Mouse (Mus musculus) heart, embryonic 10.5 days (tissue): ENCODE results near the gene Rpl7l1. TPM values are rescaled to one million over a fixed set of nuclear protein-coding genes. Genes with fewer than 3 reads are reported as not detected.

Source experiments
- DNase-seq: peaks from one replicate; pipeline ENCODE4 v3.0.0-alpha.2; 2017; ENCODE audit warnings: low spot score
- H3K27ac ChIP-seq: fragments of 300-500 bp; sonication (generic); 2 replicates; pipeline ENCODE4 v1.5.1; 2016; ENCODE audit warnings: mild to moderate bottlenecking
- H3K27me3 ChIP-seq: fragments of 300-500 bp; sonication (generic); 2 replicates; pipeline ENCODE4 v1.6.1; 2016; ENCODE audit warnings: mild to moderate bottlenecking; ENCODE audit not compliant: poor library complexity, insufficient read depth, severe bottlenecking
- H3K36me3 ChIP-seq: fragments of 300-500 bp; sonication (generic); 2 replicates; pipeline ENCODE4 v1.6.1; 2016; ENCODE audit warnings: mild to moderate bottlenecking, moderate library complexity
- H3K4me1 ChIP-seq: fragments of 300-500 bp; sonication (generic); 2 replicates; pipeline ENCODE4 v1.6.1; 2016; ENCODE audit warnings: mild to moderate bottlenecking
- H3K4me3 ChIP-seq: fragments of 300-500 bp; sonication (generic); 2 replicates; pipeline ENCODE4 v1.5.1; 2016; ENCODE audit warnings: mild to moderate bottlenecking, moderate library complexity
- H3K9me3 ChIP-seq: fragments of 300-500 bp; sonication (generic); 2 replicates; pipeline ENCODE4 v1.6.1; 2016; ENCODE audit warnings: mild to moderate bottlenecking, moderate library complexity
- WGBS: fragments of 180-500 bp; shearing (Covaris S2); methylation state at CpG from one replicate; pipeline ENCODE4 v1.1.7; 2016; 5-methylcytosine and 5-hydroxymethylcytosine counted together
- polyA plus RNA-seq: library from polyadenylated mRNA; unstranded; fragments of >200 nt; fragmentation: Nextera tagmentation; extraction: Ambion mirVana; gene quantifications from 2 replicates; pipeline ENCODE4 v1.2.1, GENCODE M21; 2016

The Rpl7l1 gene
- polyA plus RNA-seq: 130 and 184 TPM in 2 replicates

GRCm38 (mm10) chr17:46782341-46783221, at the start of gene Rpl7l1:
Gene Rpl7l1 (minus strand): TSS chr17:46782672.
- Histone ChIP-seq H3K4me3 (peak within 1 kb of the TSS; percentile 73), H3K36me3 (peaks cover 34% of the 10 kb centered on the region), H3K27me3 (no peaks in the 10 kb centered on the region), H3K9me3 (no peaks in the 10 kb centered on the region), H3K4me1 (no peaks in the 10 kb centered on the region), H3K27ac (peak within 1 kb of the TSS; percentile 89)
- peak; percentile 97 for DNase-seq
- under 1% methylated on average over 44 of the region's 44 CpGs for WGBS

DNA sequence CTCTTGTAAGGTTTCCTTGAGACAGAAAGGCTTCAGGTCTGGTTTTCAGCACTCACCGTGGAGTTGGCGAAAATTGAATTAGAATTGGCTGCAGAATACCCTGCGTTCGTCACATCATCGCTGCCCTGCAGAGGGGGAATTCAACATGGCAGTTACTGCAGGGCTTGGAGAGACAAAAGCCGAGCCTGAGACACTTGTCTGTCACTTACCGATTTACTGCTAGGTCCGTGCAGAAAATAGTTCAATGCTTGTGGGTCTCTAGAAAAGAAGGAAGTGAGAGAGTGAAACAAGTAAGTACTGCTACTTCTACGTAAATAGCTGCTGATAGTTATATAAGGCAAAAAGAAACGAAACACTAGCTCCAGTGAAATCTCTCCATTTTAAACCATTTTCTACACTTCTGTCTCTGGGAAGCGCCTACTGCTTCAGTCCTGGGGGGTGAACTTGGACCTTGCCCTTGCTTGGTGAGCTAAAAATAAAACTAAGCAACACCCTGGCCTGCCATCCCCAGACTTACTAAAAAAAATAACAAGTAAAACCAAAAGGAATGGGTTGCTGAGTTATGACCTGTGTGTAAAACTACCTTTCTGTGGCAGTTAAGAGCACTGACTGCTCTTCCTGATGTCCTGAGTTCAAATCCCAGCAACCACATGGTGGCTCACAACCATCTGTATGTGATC, 47.5 kb upstream of the Rpl7l1 start:
- Histone ChIP-seq H3K4me1 (peaks cover 4% of the 10 kb centered on the region; the same call in 1 of the 2 replicates), H3K27ac (no peak overlapping the region), H3K4me3 (no peak overlapping the region), H3K36me3 (peaks cover 38% of the 10 kb centered on the region), H3K27me3 (no peaks in the 10 kb centered on the region), H3K9me3 (no peaks in the 10 kb centered on the region)
- WGBS: 79% methylated on average over 11 of the region's 11 CpGs
- no peak for DNase-seq

- no peak overlapping the region for H3K4me3 ChIP-seq
- H3K4me1 ChIP-seq: peaks cover 4% of the 10 kb centered on the region; the same call in 1 of the 2 replicates
- H3K27me3 ChIP-seq: no peaks in the 10 kb centered on the region
- WGBS: 85% methylated on average over 3 of the region's 3 CpGs
- no peaks in the 10 kb centered on the region for H3K9me3 ChIP-seq
- H3K27ac ChIP-seq: no peak overlapping the region
- no peak for DNase-seq
- H3K36me3 ChIP-seq: peaks cover 49% of the 10 kb centered on the region
Observed at GRCm38 (mm10) chr17:46828935-46829334, 46.5 kb upstream of the Rpl7l1 start.

GRCm38 (mm10) chr17:46823091-46823490, 40.6 kb upstream of the Rpl7l1 start:
- 0 out of 2 replicates have a peak, but pooled peaks cover 5% of the 10 kb centered on the region for H3K4me1 ChIP-seq
- no peak overlapping the region for H3K27ac ChIP-seq
- DNase-seq: no peak
- H3K4me3 ChIP-seq: no peak overlapping the region
- H3K36me3 ChIP-seq: peaks cover 77% of the 10 kb centered on the region
- 90% methylated on average over 8 of the region's 8 CpGs for WGBS
- no peaks in the 10 kb centered on the region for H3K27me3 ChIP-seq
- no peaks in the 10 kb centered on the region for H3K9me3 ChIP-seq

DNA sequence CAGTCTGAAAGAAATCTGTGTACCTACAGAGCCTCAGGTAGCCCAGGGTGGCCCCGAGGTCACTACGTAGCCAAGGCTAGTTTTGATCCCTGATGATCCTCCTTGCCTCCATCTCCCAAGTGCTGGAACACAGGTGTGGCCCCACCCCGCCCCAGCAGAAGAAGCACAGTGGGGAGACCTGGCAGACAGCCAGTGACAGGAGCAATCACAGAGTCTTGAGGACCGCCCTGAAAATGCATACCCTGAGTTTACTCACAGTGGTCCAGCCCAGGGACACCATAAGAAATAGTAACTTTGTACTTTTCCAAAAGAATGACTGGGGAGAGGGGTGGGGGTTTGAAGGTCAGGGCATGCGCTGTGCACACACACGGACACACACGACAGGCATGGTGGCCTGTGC, 38.2 kb upstream of the Rpl7l1 start:
- H3K27ac ChIP-seq: no peak overlapping the region
- no peak overlapping the region for H3K4me3 ChIP-seq
- no peaks in the 10 kb centered on the region for H3K9me3 ChIP-seq
- H3K4me1 ChIP-seq: 0 out of 2 replicates have a peak, but pooled peaks cover 5% of the 10 kb centered on the region
- no peak for DNase-seq
- peaks cover 65% of the 10 kb centered on the region for H3K36me3 ChIP-seq
- WGBS: 96% methylated on average over 7 of the region's 7 CpGs
- no peaks in the 10 kb centered on the region for H3K27me3 ChIP-seq

DNA sequence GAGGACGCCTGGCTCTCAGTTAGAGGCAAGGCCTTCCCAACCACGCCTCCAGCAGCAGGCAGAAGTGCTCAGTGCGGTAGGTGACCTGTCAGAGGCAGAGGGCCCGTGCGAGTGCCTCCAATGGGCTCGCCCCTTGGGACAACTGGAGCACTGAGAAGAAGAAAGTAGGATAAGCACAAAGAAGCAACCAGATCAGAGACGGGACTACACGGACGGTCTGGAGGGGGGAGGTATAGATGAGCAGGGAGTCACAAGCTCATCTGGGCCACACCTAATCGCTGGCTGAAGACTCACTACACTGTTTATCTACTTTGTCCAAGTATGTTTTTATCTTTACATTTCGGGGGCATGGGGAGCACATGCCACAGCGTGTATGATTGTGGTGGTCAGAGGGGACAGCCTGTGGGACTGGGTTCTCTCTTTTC, 35.3 kb upstream of the Rpl7l1 start:
- Histone ChIP-seq H3K9me3 (no peaks in the 10 kb centered on the region), H3K4me1 (0 out of 2 replicates have a peak, but pooled peaks cover 5% of the 10 kb centered on the region), H3K36me3 (peaks cover 52% of the 10 kb centered on the region), H3K4me3 (no peak overlapping the region), H3K27me3 (no peaks in the 10 kb centered on the region), H3K27ac (no peak overlapping the region)
- DNase-seq: no peak
- 78% methylated on average over 12 of the region's 12 CpGs for WGBS

GRCm38 (mm10) chr17:46816306-46816705, 33.8 kb upstream of the Rpl7l1 start:
- Histone ChIP-seq H3K27me3 (no peaks in the 10 kb centered on the region), H3K4me3 (no peak overlapping the region), H3K9me3 (no peaks in the 10 kb centered on the region), H3K27ac (no peak overlapping the region), H3K4me1 (0 out of 2 replicates have a peak, but pooled peaks cover 5% of the 10 kb centered on the region), H3K36me3 (peaks cover 56% of the 10 kb centered on the region)
- 79% methylated on average over 13 of the region's 13 CpGs for WGBS
- DNase-seq: no peak

DNA sequence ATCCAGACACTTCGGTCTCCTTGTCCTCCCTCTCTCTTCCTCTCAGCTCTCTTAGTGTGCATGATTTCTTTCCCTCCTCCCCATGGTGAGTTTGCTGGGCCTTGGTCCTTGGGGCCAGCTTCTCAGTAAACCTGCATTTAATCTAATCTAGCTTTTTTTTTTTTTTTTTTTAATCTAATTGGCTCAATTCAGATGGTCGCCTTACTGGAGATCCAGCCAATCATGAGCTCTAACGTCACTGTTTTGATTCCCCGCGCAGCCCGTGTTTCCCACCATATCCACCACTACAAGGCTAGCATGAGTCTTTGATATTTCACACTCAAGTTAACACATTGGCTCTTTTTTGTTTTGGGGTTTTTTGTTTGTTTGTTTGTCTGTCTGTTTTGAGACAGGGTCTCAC, 32.0 kb upstream of the Rpl7l1 start:
- H3K27ac ChIP-seq: no peak overlapping the region
- H3K4me3 ChIP-seq: no peak overlapping the region
- no peaks in the 10 kb centered on the region for H3K27me3 ChIP-seq
- H3K9me3 ChIP-seq: no peaks in the 10 kb centered on the region
- 91% methylated on average over 6 of the region's 6 CpGs for WGBS
- H3K36me3 ChIP-seq: peaks cover 47% of the 10 kb centered on the region
- H3K4me1 ChIP-seq: 0 out of 2 replicates have a peak, but pooled peaks cover 5% of the 10 kb centered on the region
- no peak for DNase-seq

GRCm38 (mm10) chr17:46813637-46814036, 31.2 kb upstream of the Rpl7l1 start:
- no peak for DNase-seq
- H3K4me3 ChIP-seq: no peak overlapping the region
- H3K27me3 ChIP-seq: no peaks in the 10 kb centered on the region
- H3K27ac ChIP-seq: no peak overlapping the region
- no peaks in the 10 kb centered on the region for H3K4me1 ChIP-seq
- 77% methylated on average over 8 of the region's 8 CpGs for WGBS
- H3K36me3 ChIP-seq: peaks cover 52% of the 10 kb centered on the region
- no peaks in the 10 kb centered on the region for H3K9me3 ChIP-seq

DNA sequence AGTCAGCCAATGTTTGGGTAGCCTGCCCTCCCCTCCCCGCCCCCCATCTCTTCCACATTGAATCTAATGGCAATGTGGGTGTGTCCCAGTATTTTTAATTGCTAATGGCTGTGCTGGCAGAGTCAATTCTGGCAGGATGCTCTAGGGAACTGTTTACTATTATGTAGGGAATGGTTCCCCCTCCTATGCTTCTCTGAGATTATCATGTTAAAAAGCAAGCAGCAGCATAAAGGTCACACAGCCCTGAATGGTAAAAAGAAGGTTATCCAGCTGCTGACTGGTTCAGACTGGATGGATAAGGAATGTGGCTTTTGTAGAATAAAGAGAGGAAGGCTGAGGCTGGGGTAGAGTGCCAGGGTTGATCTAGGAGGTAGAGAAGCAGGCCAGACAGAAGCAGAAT, 30.0 kb upstream of the Rpl7l1 start:
- Histone ChIP-seq H3K36me3 (peaks cover 53% of the 10 kb centered on the region), H3K27ac (no peak overlapping the region), H3K4me1 (no peaks in the 10 kb centered on the region), H3K9me3 (no peaks in the 10 kb centered on the region), H3K4me3 (no peak overlapping the region), H3K27me3 (no peaks in the 10 kb centered on the region)
- 70% methylated on average over 1 of the region's 1 CpGs for WGBS
- no peak for DNase-seq

DNA sequence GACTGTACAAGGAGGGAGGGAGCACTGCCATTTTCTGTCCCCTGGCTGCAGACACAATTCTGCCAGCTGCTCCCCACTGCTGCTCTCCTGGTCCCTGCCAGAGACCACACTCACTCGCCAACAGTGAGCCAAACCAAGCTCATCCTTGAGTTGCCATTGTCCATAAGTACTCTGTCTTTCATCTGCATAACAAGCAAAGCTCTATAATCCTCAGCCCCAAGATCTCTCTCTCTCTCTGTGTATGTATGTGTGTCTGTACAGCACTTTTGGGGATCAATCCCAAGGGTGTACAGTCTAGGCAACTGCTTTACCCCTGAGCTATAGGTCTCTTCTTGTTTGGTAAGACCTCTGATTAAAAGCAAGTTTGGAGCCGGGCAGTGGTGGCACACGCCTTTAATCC, 28.2 kb upstream of the Rpl7l1 start:
- WGBS: 90% methylated on average over 3 of the region's 3 CpGs
- no peaks in the 10 kb centered on the region for H3K4me1 ChIP-seq
- no peak overlapping the region for H3K4me3 ChIP-seq
- no peak for DNase-seq
- H3K9me3 ChIP-seq: no peaks in the 10 kb centered on the region
- no peak overlapping the region for H3K27ac ChIP-seq
- no peaks in the 10 kb centered on the region for H3K27me3 ChIP-seq
- H3K36me3 ChIP-seq: peaks cover 68% of the 10 kb centered on the region

DNA sequence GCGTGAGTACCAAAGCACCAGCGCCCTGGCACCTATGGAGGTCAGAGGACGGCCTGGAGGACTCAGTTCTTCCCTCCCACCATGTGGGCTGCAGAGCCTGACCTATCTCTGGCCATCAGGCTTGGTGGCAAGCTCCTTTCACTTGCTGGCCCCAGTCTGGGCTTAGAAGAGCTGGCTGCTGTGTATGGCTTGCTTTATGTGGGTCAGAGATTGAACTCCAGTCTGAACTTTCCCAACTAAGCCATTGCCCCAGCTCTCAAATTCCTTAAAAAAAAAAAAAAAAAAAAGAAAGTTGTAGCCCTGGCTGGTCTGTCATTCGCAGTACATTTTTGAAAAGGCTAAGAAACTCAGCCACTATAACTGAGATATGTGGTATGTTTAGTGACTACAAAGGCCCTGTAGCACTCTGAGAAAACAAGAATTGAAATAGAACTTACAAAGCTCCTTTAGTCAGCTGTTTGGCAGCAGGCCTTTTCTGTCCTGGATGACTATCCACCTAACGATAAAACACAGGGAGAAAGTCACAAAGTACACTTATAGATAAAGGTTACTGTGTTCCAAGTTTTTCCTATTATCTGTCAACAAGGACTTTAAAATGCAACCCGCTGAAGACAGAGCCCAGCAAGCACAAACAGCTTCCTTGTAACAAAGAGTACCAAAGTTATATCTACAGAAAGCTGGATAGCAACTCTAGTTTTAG, 26.8 kb upstream of the Rpl7l1 start:
- H3K4me1 ChIP-seq: no peaks in the 10 kb centered on the region
- H3K4me3 ChIP-seq: no peak overlapping the region
- H3K27me3 ChIP-seq: no peaks in the 10 kb centered on the region
- no peaks in the 10 kb centered on the region for H3K9me3 ChIP-seq
- 80% methylated on average over 6 of the region's 6 CpGs for WGBS
- H3K36me3 ChIP-seq: peaks cover 69% of the 10 kb centered on the region
- H3K27ac ChIP-seq: no peak overlapping the region
- no peak for DNase-seq
